Mouse (Mus musculus) intestine, embryonic 16.5 days (tissue): ENCODE results near the gene Zcchc3. TPM values are rescaled to one million over a fixed set of nuclear protein-coding genes. Genes with fewer than 3 reads are reported as not detected.
A peak's percentile ranks its signal among the peaks of the same experiment; 100 is the strongest.

Source experiments
- ATAC-seq: fragments of 200-750 bp; cut with Nextera tagmentation; 2 replicates; pipeline ENCODE4 v1.8.0; 2017; ENCODE audit warnings: moderate TSS enrichment, moderate library complexity
- H3K27ac ChIP-seq: fragments of 300-500 bp; sonication (generic); 2 replicates; pipeline ENCODE4 v1.5.1; 2014; ENCODE audit warnings: mild to moderate bottlenecking, low read length
- H3K27me3 ChIP-seq: fragments of 300-500 bp; sonication (generic); replicated peaks from 2 replicates; pipeline ENCODE4 v1.6.1; 2014; ENCODE audit warnings: low read length, control low read depth, mixed read lengths; ENCODE audit not compliant: control insufficient read depth, insufficient read depth
- H3K36me3 ChIP-seq: fragments of 300-500 bp; sonication (generic); 2 replicates; pipeline ENCODE4 v1.6.1; 2014; ENCODE audit warnings: low read length, control low read depth; ENCODE audit not compliant: control insufficient read depth, insufficient read depth
- H3K4me1 ChIP-seq: fragments of 300-500 bp; sonication (generic); 2 replicates; pipeline ENCODE4 v1.6.1; 2014; ENCODE audit warnings: low read length, control low read depth, mixed read lengths; ENCODE audit not compliant: control insufficient read depth, insufficient read depth
- H3K4me2 ChIP-seq: fragments of 300-500 bp; sonication (generic); 2 replicates; pipeline ENCODE4 v1.6.1; 2014; ENCODE audit warnings: low read depth, low read length, control low read depth
- H3K4me3 ChIP-seq: fragments of 300-500 bp; sonication (generic); 2 replicates; pipeline ENCODE4 v1.5.1; 2014; ENCODE audit warnings: mild to moderate bottlenecking, low read length
- H3K9ac ChIP-seq: fragments of 300-500 bp; sonication (generic); 2 replicates; pipeline ENCODE4 v1.6.1; 2014; ENCODE audit warnings: low read depth, low read length
- H3K9me3 ChIP-seq: fragments of 300-500 bp; sonication (generic); 2 replicates; pipeline ENCODE4 v1.6.1; 2016; ENCODE audit warnings: low read length, control low read depth; ENCODE audit not compliant: control insufficient read depth
- WGBS: fragments of 180-500 bp; shearing (Covaris S2); extraction: QIAGEN DNeasy Blood & Tissue Kit; methylation state at CpG from one replicate; pipeline ENCODE4 v1.1.7; 2014; 5-methylcytosine and 5-hydroxymethylcytosine counted together
- polyA plus RNA-seq: library from polyadenylated mRNA; unstranded; fragments of >200 nt; fragmentation: Nextera tagmentation; extraction: Ambion mirVana; gene quantifications from 2 replicates; pipeline ENCODE4 v1.2.1, GENCODE M21; 2015

Zcchc3 gene
- polyA plus RNA-seq, 1 experiment from 2014 or later, result 20.7 TPM

DNA sequence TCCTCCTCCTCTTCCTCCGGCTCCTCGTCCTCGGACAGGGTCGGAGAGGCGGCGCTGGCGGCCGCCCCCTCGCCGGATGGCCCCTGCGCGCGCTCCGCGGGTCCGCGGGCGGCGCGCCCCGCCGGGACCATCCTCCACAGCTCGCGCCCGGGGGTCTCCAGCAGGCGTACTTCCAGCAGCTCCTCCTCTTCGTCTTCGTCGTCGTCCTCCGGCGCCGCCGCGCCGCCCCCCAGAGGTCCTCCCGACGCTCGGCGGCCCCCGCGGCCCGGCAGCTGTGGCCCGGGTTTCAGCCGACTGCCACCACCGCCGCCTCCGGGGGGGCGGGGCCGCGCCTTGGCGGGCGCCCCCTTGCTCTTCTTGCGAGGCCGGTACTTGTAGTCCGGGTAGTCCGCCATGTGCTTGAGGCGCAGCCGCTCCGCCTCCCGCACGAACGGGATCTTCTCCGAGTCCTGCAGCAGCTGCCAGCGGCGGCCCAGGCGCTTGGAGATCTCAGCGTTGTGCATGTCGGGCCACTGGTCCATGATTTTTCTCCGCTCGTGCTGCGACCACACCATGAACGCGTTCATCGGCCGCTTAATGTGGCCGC lies 17.7 kb downstream of the Zcchc3 start:
- Histone ChIP-seq H3K36me3 (no peaks in the 10 kb centered on the region), H3K9me3 (no peaks in the 10 kb centered on the region), H3K4me2 (peak overlapping the region; percentile 86), H3K9ac (peak overlapping the region; percentile 92), H3K27ac (peak overlapping the region; percentile 99), H3K4me3 (peak overlapping the region; percentile 86), H3K4me1 (peaks cover 19% of the 10 kb centered on the region), H3K27me3 (no peaks in the 10 kb centered on the region)
- peak; percentile 37 for ATAC-seq
- under 1% methylated on average over 68 of the region's 77 CpGs for WGBS

DNA sequence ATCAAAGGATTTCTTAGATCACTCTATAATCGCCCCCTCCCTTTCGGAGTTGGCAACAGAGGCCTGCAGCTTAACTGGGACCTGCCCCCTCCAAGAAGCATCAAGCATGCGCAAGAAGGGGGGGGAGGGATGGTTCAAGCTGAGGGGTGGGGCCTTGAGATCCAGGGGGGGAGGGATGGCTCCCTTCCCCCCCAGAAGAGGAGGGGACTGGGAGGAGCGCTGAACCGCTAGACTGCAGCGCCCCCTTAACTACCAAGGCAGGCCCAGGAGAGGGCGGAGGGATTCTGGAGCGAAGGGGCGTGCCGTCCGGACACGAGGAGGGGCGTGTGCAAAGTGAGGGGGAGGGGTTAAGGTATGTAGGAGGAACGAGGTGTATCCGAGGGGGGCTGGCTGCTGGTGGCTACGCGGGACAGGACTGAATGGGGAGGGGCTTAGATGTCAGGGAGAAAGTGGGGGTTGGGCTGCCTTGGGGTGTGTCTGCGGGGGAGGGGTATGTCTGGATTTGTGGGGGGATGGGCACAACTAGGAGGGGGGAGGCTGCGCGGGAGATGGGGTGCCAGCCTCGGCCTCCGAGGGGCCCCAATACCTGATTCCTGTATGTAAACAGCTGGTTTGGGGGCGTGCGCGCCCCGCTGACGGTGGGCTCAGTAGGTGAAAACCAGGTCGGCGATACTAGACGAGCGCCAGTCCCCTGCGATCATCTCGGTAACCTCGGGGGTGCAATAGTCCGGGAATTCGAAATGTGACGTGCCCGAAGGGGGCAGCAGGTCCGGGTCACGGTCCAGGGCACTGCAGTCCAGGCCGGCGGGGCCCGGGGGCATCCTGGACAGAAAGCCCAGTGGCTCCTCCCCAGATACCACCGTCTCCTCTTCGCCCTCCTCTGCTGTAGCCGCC lies 18.5 kb downstream of the Zcchc3 start:
- peak overlapping the region; percentile 86 for H3K4me2 ChIP-seq
- peak; percentile 53 for ATAC-seq

DNA sequence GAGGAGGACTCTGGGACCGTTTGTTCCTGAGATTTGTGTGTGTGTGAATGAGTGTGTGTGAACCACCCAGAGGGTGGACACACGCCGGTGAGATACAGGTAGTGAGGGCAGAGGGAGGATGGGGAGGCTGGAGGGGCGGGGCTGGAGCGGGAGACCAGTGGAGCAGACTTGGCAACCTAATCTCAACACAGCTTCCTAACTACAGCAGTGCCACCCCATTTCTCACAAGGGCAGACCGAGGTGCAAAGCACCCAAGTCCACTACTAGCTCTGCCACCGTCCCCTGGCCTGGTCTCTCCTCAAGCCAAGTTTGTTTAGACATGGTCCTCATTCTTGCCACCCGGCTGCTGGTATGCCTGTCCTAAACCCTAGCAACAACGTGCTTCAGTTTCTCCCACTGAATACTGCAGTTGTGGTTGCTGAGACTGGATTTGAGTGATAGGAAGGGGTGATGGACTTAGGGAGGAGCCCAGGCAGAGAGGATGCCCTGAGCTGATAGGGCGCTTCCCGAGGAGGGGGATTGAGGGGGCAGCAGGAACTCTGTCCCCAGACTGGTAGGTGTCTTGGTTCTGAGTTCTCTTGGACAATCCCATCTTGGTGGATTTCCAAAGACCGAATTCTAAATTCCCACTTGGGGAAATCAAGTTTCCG lies 19.4 kb downstream of the Zcchc3 start:
- Histone ChIP-seq H3K9ac (peak overlapping the region; percentile 92), H3K4me1 (peaks cover 19% of the 10 kb centered on the region), H3K4me2 (peak overlapping the region; percentile 86), H3K36me3 (no peaks in the 10 kb centered on the region), H3K27me3 (no peaks in the 10 kb centered on the region), H3K27ac (0 out of 2 replicates have a peak overlapping the region, but pooled peaks have one; percentile 27), H3K4me3 (peak overlapping the region; percentile 86), H3K9me3 (no peaks in the 10 kb centered on the region)
- ATAC-seq, result no peak
- 20% methylated on average over 13 of the region's 13 CpGs for WGBS

More for the DNA sequence above, 18.5 kb downstream of the Zcchc3 start:
- no peaks in the 10 kb centered on the region for H3K36me3 ChIP-seq
- peak overlapping the region; percentile 99 for H3K27ac ChIP-seq
- H3K9me3 ChIP-seq, result no peaks in the 10 kb centered on the region
- peaks cover 19% of the 10 kb centered on the region for H3K4me1 ChIP-seq
- H3K9ac ChIP-seq, result peak overlapping the region; percentile 92
- peak overlapping the region; percentile 86 for H3K4me3 ChIP-seq
- under 1% methylated on average over 44 of the region's 46 CpGs for WGBS
- no peaks in the 10 kb centered on the region for H3K27me3 ChIP-seq

DNA sequence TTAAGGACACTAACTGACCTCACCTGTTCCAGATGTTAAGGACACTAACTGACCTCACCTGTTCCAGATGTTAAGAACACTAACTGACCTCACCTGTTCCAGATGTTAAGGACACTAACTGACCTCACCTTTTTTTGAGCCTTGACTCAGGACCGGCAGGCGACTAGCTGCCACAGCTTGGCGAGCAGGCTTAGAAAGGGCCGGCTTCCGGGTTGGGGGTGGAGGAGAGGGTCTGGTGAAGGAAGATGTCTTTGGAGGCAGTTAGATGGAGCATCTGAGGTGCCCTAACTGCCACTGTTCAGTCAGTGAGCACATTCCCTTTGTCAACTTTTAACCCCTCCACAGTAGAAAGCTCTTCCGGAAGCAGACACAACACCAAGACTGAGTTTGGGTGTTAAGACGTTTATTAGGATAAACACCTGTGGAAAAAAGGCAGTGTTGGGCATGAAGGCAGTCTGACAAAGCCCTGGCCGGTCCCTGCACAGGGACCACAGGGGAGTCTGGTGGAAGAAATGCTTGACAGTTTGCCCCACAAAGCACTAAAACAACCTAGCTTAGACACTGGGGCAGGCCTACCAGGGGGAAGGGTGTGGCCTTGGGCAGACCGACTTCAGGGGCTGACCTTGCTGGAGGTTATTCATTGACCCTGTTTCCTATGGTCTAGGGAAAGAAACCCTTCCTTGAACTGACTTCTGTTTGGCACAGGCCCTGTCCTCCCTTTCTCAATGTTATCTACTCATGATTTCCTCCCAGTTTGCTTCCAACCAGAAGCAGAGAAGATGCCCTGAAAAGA lies 21.4 kb downstream of the Zcchc3 start:
- H3K27ac ChIP-seq, result no peak overlapping the region

DNA sequence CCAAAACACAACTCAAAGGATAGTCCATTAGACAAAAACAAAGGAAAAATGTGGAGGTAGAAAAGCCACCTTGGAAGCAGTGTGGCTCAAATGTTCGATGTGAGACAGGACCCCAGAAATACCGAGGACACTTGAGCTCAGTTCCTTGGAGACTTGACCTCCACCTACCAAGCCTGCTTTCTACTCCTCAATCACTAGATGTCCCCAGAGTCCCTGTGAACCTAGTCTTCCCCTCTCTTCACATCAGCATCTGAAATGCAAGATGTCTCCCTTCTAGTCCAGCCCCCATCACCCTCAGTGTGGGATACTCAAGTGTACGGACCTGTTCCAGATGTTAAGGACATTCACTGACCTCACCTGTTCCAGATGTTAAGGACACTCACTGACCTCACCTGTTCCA lies 22.0 kb downstream of the Zcchc3 start:
- Histone ChIP-seq H3K27ac (no peak overlapping the region), H3K27me3 (no peaks in the 10 kb centered on the region), H3K9ac (no peak overlapping the region), H3K4me1 (peaks cover 19% of the 10 kb centered on the region), H3K9me3 (no peaks in the 10 kb centered on the region), H3K4me2 (no peak overlapping the region), H3K4me3 (no peak overlapping the region), H3K36me3 (no peaks in the 10 kb centered on the region)
- no peak for ATAC-seq
- 24% methylated on average over 3 of the region's 3 CpGs for WGBS

More for the DNA sequence above, 21.4 kb downstream of the Zcchc3 start:
- Histone ChIP-seq H3K9me3 (no peaks in the 10 kb centered on the region), H3K4me2 (no peak overlapping the region), H3K4me3 (no peak overlapping the region), H3K27me3 (no peaks in the 10 kb centered on the region), H3K36me3 (no peaks in the 10 kb centered on the region), H3K9ac (no peak overlapping the region), H3K4me1 (peaks cover 19% of the 10 kb centered on the region)
- no peak for ATAC-seq
- 48% methylated on average over 9 of the region's 9 CpGs for WGBS

DNA sequence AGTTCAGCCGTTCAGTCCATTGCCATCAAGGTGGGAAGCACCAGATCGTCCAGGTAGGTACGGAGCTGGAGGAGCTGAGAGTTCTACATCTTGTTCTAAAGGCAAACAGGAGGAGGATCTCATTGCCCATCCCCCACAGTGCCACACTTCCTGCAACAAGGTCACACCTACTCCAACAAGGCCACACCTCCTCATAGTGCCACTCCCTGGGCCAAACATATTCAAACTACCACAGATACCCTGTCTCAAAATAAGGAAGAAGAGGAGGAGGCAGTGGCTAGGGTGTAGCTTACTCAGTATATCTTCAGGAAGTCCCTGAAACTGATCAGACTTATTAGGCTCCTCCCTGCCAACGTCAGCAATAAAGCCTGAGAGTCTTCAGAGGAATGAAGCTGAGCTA lies 30.6 kb downstream of the Zcchc3 start:
- Histone ChIP-seq H3K27ac (no peak overlapping the region), H3K9ac (no peak overlapping the region), H3K4me1 (no peaks in the 10 kb centered on the region), H3K4me2 (no peak overlapping the region), H3K4me3 (no peak overlapping the region), H3K9me3 (no peaks in the 10 kb centered on the region), H3K27me3 (no peaks in the 10 kb centered on the region), H3K36me3 (no peaks in the 10 kb centered on the region)
- 85% methylated on average over 4 of the region's 4 CpGs for WGBS
- ATAC-seq, result no peak

DNA sequence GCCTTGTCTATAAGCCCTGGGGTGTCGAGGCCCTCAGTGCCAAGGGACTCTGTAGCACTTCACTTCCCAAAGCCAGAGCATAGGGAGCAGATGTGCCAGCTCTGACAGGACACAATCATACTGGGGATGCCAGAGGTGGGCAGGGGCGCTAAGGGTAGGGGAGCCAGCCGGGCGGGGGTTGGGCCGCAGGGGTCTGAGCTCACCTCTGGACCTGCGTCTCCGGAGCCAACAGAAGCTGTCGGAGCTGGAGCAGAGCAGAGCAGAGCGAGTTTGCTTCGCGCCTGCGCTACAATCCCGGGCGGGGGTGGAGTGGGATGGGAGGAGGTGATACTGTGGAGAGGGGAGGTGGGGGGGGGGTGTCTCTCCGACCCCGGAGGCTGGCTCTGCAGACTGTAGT lies 38.5 kb downstream of the Zcchc3 start, which contains the start of gene Nrsn2:
Nrsn2 (minus strand) TSS at position 294 of the 397 bp plus-strand sequence.
- H3K27ac ChIP-seq, result no peak within 1 kb of the TSS
- peak within 1 kb of the TSS; percentile 18; the same call in 1 of the 2 replicates for H3K4me2 ChIP-seq
- no peaks in the 10 kb centered on the region for H3K9me3 ChIP-seq
- H3K9ac ChIP-seq, result no peak within 1 kb of the TSS
- H3K4me1 ChIP-seq, result peaks cover 4% of the 10 kb centered on the region; the same call in 1 of the 2 replicates
- H3K4me3 ChIP-seq, result no peak within 1 kb of the TSS
- ATAC-seq, result peak; percentile 44
- peaks cover 8% of the 10 kb centered on the region for H3K27me3 ChIP-seq
- 6% methylated on average over 14 of the region's 16 CpGs for WGBS
- no peaks in the 10 kb centered on the region for H3K36me3 ChIP-seq

DNA sequence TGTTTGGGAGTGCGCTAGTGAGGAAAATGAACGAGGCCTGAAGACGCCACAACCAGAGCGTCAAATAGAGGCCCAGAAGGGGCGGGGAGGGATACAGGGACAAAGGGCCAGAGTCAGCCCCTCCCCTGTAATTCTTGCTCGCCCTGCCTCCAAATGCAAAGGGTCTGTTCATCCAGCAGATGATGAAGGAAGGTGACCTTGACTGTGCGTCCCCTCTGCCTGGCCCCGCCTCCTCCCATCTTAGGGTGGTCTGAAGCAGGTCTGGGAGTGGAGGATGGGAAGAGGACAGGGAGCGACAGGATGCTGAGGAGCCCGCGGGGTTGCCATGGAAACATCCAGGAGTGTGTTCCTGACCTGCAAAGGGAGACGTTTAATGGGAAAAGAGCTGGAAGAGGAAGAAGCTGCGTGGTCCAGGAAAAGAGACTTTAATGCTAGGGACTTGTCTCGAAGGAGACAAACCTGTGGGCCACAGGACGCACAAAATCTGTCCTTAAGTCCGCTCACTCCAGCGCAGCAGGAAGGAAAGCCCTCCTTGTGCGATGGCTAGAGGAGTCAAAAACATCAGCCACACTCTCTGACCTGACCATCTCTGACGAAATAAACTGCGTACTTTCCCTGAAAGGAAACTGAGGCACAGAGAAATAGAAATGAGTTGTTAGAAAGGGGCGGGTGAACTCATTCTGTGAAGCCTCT lies 39.0 kb downstream of the Zcchc3 start:
- peaks cover 4% of the 10 kb centered on the region; the same call in 1 of the 2 replicates for H3K4me1 ChIP-seq
- no peak overlapping the region; the same call in 1 of the 2 replicates for H3K4me2 ChIP-seq
- H3K4me3 ChIP-seq, result no peak overlapping the region
- no peaks in the 10 kb centered on the region for H3K9me3 ChIP-seq
- H3K27me3 ChIP-seq, result peaks cover 8% of the 10 kb centered on the region
- no peak overlapping the region for H3K9ac ChIP-seq
- ATAC-seq, result no peak
- H3K36me3 ChIP-seq, result no peaks in the 10 kb centered on the region
- WGBS, result 8% methylated on average over 21 of the region's 21 CpGs
- no peak overlapping the region for H3K27ac ChIP-seq
